Mouse (Mus musculus): ENCODE results near the gene Etv6.

DNA sequence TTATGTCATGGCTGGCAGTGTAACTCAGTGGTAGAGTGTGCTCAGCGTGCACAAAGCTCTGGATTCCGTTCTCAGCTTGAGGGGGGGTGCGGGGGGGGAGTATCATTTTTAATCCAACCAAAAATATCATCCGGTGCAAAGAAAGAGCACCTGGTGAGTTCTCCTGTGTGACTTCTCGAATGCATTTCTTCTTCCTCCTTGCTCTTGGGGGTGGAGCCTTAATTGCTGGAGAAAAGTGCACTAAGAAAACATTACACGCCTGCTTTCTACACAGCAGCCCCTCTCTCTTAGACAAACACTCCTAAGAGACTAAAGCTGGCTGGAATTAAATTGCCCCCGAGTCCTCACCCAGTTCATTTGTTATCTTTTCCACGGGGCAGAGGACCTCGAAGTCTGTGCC, 139.6 kb downstream of the Etv6 start:
- no peak for TF ChIP-seq POLR2A (IDR thresholded peaks at IDR 0.05; ENCODE audit: extremely low read depth, insufficient read depth, low read length)
- TF ChIP-seq CTCF (IDR thresholded peaks at IDR 0.05; ENCODE audit: low read depth, low read length): no peak
